Mouse (Mus musculus): Measurements from ENCODE around the gene Gm20388. TPM values are rescaled to one million over a fixed set of nuclear protein-coding genes. Genes with fewer than 3 reads are reported as not detected.

Gene Gm20388
- polyA plus RNA-seq, 1 experiment from 2014 or later = not detected

- DNase-seq (ENCODE audit: low spot score) = no peak
- ATAC-seq (ENCODE audit: low FRiP score) = no peak
Measured at GRCm38 (mm10) chr8:124066325-124067058, 4155.9 kb downstream of the Gm20388 start.

GRCm38 (mm10) chr8:124067059-124067750 lies 4156.6 kb downstream of the Gm20388 start:
- H3K4me1 ChIP-seq (replicated peaks; ENCODE audit: control insufficient read depth, insufficient read depth, low read length) = peaks cover 19% of the 10 kb centered on the region
- H3K36me3 ChIP-seq (replicated peaks; ENCODE audit: control insufficient read depth, insufficient read depth) = no peaks in the 10 kb centered on the region
- DNase-seq (ENCODE audit: low spot score) = no peak
- H3K9ac ChIP-seq = no peak overlapping the region
- H3K9me3 ChIP-seq (ENCODE audit: control insufficient read depth, low read length) = no peaks in the 10 kb centered on the region
- no peaks in the 10 kb centered on the region for H3K27me3 ChIP-seq (ENCODE audit: control insufficient read depth, insufficient read depth, low read length)
- H3K27ac ChIP-seq = no peak overlapping the region
- ATAC-seq (ENCODE audit: low FRiP score) = no peak
- no peak overlapping the region for H3K4me3 ChIP-seq (replicated peaks; ENCODE audit: low read length)
- no peak overlapping the region for H3K4me2 ChIP-seq (replicated peaks)
- WGBS = 81% methylated on average over 4 of the region's 4 CpGs

More at GRCm38 (mm10) chr8:124066325-124067058, 4155.9 kb downstream of the Gm20388 start:
- Histone ChIP-seq H3K4me3 (replicated peaks; ENCODE audit: low read length) (no peak overlapping the region), H3K9ac (no peak overlapping the region), H3K27me3 (ENCODE audit: control insufficient read depth, insufficient read depth, low read length) (no peaks in the 10 kb centered on the region), H3K36me3 (replicated peaks; ENCODE audit: control insufficient read depth, insufficient read depth) (no peaks in the 10 kb centered on the region), H3K4me1 (replicated peaks; ENCODE audit: control insufficient read depth, insufficient read depth, low read length) (peaks cover 19% of the 10 kb centered on the region), H3K4me2 (replicated peaks) (no peak overlapping the region), H3K9me3 (ENCODE audit: control insufficient read depth, low read length) (no peaks in the 10 kb centered on the region), H3K27ac (no peak overlapping the region)
- WGBS = 80% methylated on average over 4 of the region's 4 CpGs

- DNase-seq (ENCODE audit: low spot score) (peak; percentile 75), ATAC-seq (ENCODE audit: low FRiP score) (peak; percentile 77)
- Histone ChIP-seq H3K4me2 (replicated peaks) (0 out of 2 replicates have a peak overlapping the region, but pooled peaks have one; percentile 24), H3K27ac (peak overlapping the region; percentile 74), H3K36me3 (replicated peaks; ENCODE audit: control insufficient read depth, insufficient read depth) (no peaks in the 10 kb centered on the region), H3K9ac (no peak overlapping the region), H3K4me1 (replicated peaks; ENCODE audit: control insufficient read depth, insufficient read depth, low read length) (peaks cover 19% of the 10 kb centered on the region), H3K4me3 (replicated peaks; ENCODE audit: low read length) (no peak overlapping the region), H3K9me3 (ENCODE audit: control insufficient read depth, low read length) (no peaks in the 10 kb centered on the region), H3K27me3 (ENCODE audit: control insufficient read depth, insufficient read depth, low read length) (no peaks in the 10 kb centered on the region)
- 22% methylated on average over 18 of the region's 18 CpGs for WGBS
Measured at GRCm38 (mm10) chr8:124070363-124071324, 4160.0 kb downstream of the Gm20388 start.

- no peaks in the 10 kb centered on the region for H3K9me3 ChIP-seq (ENCODE audit: control insufficient read depth, low read length)
- WGBS = 69% methylated on average over 8 of the region's 8 CpGs
- 0 out of 2 replicates have a peak, but pooled peaks cover 12% of the 10 kb centered on the region for H3K4me1 ChIP-seq (replicated peaks; ENCODE audit: control insufficient read depth, insufficient read depth, low read length)
- no peak overlapping the region for H3K27ac ChIP-seq
- no peaks in the 10 kb centered on the region for H3K27me3 ChIP-seq (ENCODE audit: control insufficient read depth, insufficient read depth, low read length)
- DNase-seq (ENCODE audit: low spot score) = no peak
- ATAC-seq (ENCODE audit: low FRiP score) = no peak
- no peak overlapping the region for H3K9ac ChIP-seq
- no peaks in the 10 kb centered on the region for H3K36me3 ChIP-seq (replicated peaks; ENCODE audit: control insufficient read depth, insufficient read depth)
- H3K4me2 ChIP-seq (replicated peaks) = no peak overlapping the region
- no peak overlapping the region for H3K4me3 ChIP-seq (replicated peaks; ENCODE audit: low read length)
Measured at GRCm38 (mm10) chr8:124075977-124076376, 4165.3 kb downstream of the Gm20388 start.

GRCm38 (mm10) chr8:124076416-124076815 lies 4165.8 kb downstream of the Gm20388 start:
- H3K4me1 ChIP-seq (replicated peaks; ENCODE audit: control insufficient read depth, insufficient read depth, low read length) = 0 out of 2 replicates have a peak, but pooled peaks cover 12% of the 10 kb centered on the region
- H3K4me3 ChIP-seq (replicated peaks; ENCODE audit: low read length) = no peak overlapping the region
- ATAC-seq (ENCODE audit: low FRiP score) (no peak), DNase-seq (ENCODE audit: low spot score) (no peak)
- no peaks in the 10 kb centered on the region for H3K27me3 ChIP-seq (ENCODE audit: control insufficient read depth, insufficient read depth, low read length)
- no peaks in the 10 kb centered on the region for H3K36me3 ChIP-seq (replicated peaks; ENCODE audit: control insufficient read depth, insufficient read depth)
- H3K9me3 ChIP-seq (ENCODE audit: control insufficient read depth, low read length) = no peaks in the 10 kb centered on the region
- 64% methylated on average over 3 of the region's 3 CpGs for WGBS
- no peak overlapping the region for H3K4me2 ChIP-seq (replicated peaks)
- no peak overlapping the region for H3K27ac ChIP-seq
- no peak overlapping the region for H3K9ac ChIP-seq

GRCm38 (mm10) chr8:124077377-124077776 lies 4166.7 kb downstream of the Gm20388 start:
- H3K27me3 ChIP-seq (ENCODE audit: control insufficient read depth, insufficient read depth, low read length) = no peaks in the 10 kb centered on the region
- ATAC-seq (ENCODE audit: low FRiP score) (no peak), DNase-seq (ENCODE audit: low spot score) (no peak)
- H3K27ac ChIP-seq = no peak overlapping the region
- H3K9me3 ChIP-seq (ENCODE audit: control insufficient read depth, low read length) = no peaks in the 10 kb centered on the region
- H3K36me3 ChIP-seq (replicated peaks; ENCODE audit: control insufficient read depth, insufficient read depth) = no peaks in the 10 kb centered on the region
- 0 out of 2 replicates have a peak, but pooled peaks cover 12% of the 10 kb centered on the region for H3K4me1 ChIP-seq (replicated peaks; ENCODE audit: control insufficient read depth, insufficient read depth, low read length)
- H3K4me2 ChIP-seq (replicated peaks) = no peak overlapping the region
- H3K9ac ChIP-seq = no peak overlapping the region
- H3K4me3 ChIP-seq (replicated peaks; ENCODE audit: low read length) = no peak overlapping the region
- 88% methylated on average over 8 of the region's 8 CpGs for WGBS

- no peaks in the 10 kb centered on the region for H3K9me3 ChIP-seq (ENCODE audit: control insufficient read depth, low read length)
- no peak overlapping the region for H3K9ac ChIP-seq
- DNase-seq (ENCODE audit: low spot score) (no peak), ATAC-seq (ENCODE audit: low FRiP score) (no peak)
- H3K27ac ChIP-seq = no peak overlapping the region
- WGBS = 81% methylated on average over 10 of the region's 10 CpGs
- no peak overlapping the region for H3K4me3 ChIP-seq (replicated peaks; ENCODE audit: low read length)
- no peaks in the 10 kb centered on the region for H3K36me3 ChIP-seq (replicated peaks; ENCODE audit: control insufficient read depth, insufficient read depth)
- H3K4me1 ChIP-seq (replicated peaks; ENCODE audit: control insufficient read depth, insufficient read depth, low read length) = 0 out of 2 replicates have a peak, but pooled peaks cover 12% of the 10 kb centered on the region
- H3K27me3 ChIP-seq (ENCODE audit: control insufficient read depth, insufficient read depth, low read length) = no peaks in the 10 kb centered on the region
- no peak overlapping the region for H3K4me2 ChIP-seq (replicated peaks)
Measured at GRCm38 (mm10) chr8:124077998-124078397, 4167.4 kb downstream of the Gm20388 start.

- H3K27me3 ChIP-seq (ENCODE audit: control insufficient read depth, insufficient read depth, low read length) = no peaks in the 10 kb centered on the region
Measured at GRCm38 (mm10) chr8:124078969-124079368, 4168.3 kb downstream of the Gm20388 start.

More at GRCm38 (mm10) chr8:124078969-124079368, 4168.3 kb downstream of the Gm20388 start:
- Histone ChIP-seq H3K4me3 (replicated peaks; ENCODE audit: low read length) (no peak overlapping the region), H3K4me1 (replicated peaks; ENCODE audit: control insufficient read depth, insufficient read depth, low read length) (0 out of 2 replicates have a peak, but pooled peaks cover 12% of the 10 kb centered on the region), H3K4me2 (replicated peaks) (no peak overlapping the region), H3K9ac (no peak overlapping the region), H3K36me3 (replicated peaks; ENCODE audit: control insufficient read depth, insufficient read depth) (no peaks in the 10 kb centered on the region), H3K9me3 (ENCODE audit: control insufficient read depth, low read length) (no peaks in the 10 kb centered on the region), H3K27ac (no peak overlapping the region)
- no peak for ATAC-seq (ENCODE audit: low FRiP score)
- no peak for DNase-seq (ENCODE audit: low spot score)
- WGBS = 51% methylated on average over 7 of the region's 7 CpGs
